Mouse (Mus musculus): ENCODE data around the gene Glis1. TPM values are rescaled to one million over a fixed set of nuclear protein-coding genes. Genes with fewer than 3 reads are reported as not detected.

The Glis1 gene
- 0.19 and 0.25 TPM in 2 replicates for polyA plus RNA-seq (2021; fragmentation: Nextera tagmentation)
- long read RNA-seq, experiment 1: 0 reads
- long read RNA-seq, experiment 2, partial matches to known transcripts: 0 of 1 reads
- long read RNA-seq, experiment 2, other reads (novel, unspliced or antisense): 1 of 1 reads

GRCm38 (mm10) chr4:107434356-107435237 lies at the start of gene Glis1:
Glis1 (plus strand) TSS chr4:107434591.

GRCm38 (mm10) chr4:107684130-107684529 lies 249.7 kb downstream of the Glis1 start, which contains the start of gene Dmrtb1:
Dmrtb1 (minus strand) TSS chr4:107684230.

Small RNAs within 50 kb of the gene (microRNA-seq; reads per million reads assigned to microRNA genes)
- not detected for gene Gm24804

Other genes with a start within 250 kb of the Glis1 start
- gene Ldlrad1, start 225.4 kb upstream of the Glis1 start, polyA plus RNA-seq (2021; fragmentation: Nextera tagmentation): not detected in 2 replicates
- 15.9 and 18.2 TPM in 2 replicates for gene Lrrc42, start 181.1 kb upstream of the Glis1 start, polyA plus RNA-seq (2021; fragmentation: Nextera tagmentation)
- 61.3 and 69.9 TPM in 2 replicates for gene Hspb11, start 181.0 kb upstream of the Glis1 start, polyA plus RNA-seq (2021; fragmentation: Nextera tagmentation)
- 0.15 TPM in 1 of 2 replicates, not detected in the other for gene Dio1, start 127.4 kb upstream of the Glis1 start, polyA plus RNA-seq (2021; fragmentation: Nextera tagmentation)
- gene Yipf1, start 120.2 kb upstream of the Glis1 start, polyA plus RNA-seq (2021; fragmentation: Nextera tagmentation): 127 and 146 TPM in 2 replicates
- gene Ndc1, start 66.8 kb upstream of the Glis1 start, polyA plus RNA-seq (2021; fragmentation: Nextera tagmentation): 5.4 and 5.8 TPM in 2 replicates
- 1.1 TPM in 2 replicates for gene Dmrtb1, start 249.6 kb downstream of the Glis1 start, polyA plus RNA-seq (2021; fragmentation: Nextera tagmentation)